Mouse (Mus musculus): ENCODE measurements around the gene Nudt15.
"Not testable (repeated sequence)": the region's sequence is repeated elsewhere in the genome, so short reads cannot be mapped to it uniquely, and the experiment has no call there.

Nudt15 gene

DNA sequence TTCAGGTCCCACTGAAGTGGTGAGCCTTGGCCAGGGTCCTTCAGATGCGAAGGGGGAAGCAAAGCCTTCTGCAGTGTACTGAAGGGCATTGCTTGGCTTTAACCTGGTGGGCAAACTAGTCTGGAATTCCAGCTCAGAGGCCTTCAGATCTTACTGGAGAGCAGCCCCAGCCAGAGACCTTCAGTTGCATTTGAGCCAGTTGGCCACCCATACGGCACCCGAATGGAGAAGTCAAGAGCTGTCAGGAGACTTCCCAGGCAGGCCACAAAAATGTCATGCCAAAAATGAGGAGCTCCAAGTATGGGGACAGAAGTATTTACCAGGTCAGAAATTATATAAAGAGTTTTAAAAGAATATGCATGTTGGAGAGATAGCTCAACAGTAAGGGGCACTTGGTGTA lies at the start of gene Nudt15:
TSS of gene Nudt15 (minus strand) at position 192 of the 400 bp plus-strand sequence.
- DNase-seq (ENCODE audit: low read depth, low spot score), result no peak

DNA sequence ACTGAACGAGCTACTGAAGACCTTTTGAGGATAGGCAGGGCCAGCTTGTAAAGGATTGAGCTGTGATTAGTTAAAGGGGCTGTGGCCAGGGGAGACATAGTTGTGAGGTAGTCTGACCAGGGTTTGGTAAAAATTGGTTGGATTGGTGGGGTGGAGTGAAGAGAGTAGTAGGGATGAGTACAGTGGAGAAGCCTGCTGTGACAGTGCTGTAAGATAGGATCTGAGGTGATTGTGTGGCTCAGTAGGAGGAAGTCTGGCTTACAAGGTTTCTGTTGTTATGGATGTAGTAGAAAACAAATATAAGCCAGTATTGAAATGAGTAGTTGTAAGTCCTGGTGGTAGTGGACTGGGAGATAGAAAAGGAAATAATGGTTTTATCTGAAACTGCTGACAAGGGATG lies 44.1 kb upstream of the Nudt15 start:
- peak; percentile 56 for DNase-seq (ENCODE audit: low read depth, low spot score)

DNA sequence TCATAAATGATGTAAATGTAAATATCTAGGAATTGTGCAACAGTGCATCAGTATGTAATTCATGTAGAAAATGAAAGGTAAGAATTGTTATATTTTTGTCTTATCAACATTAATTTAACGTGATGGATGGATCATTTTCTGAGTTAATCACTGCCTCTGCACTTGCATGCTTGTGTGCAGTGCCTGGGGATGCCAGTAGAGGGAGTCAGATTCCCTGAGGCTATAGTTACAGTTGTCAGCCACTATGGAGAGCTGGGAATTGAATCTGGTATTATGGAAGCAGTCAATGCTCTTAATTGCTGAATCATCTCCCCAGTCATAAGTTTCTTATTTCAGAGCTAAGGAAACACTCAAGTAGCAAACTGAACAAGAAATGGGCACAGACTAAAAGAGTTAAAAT lies 40.0 kb upstream of the Nudt15 start:
- DNase-seq (ENCODE audit: low read depth, low spot score), result peak; percentile 68

DNA sequence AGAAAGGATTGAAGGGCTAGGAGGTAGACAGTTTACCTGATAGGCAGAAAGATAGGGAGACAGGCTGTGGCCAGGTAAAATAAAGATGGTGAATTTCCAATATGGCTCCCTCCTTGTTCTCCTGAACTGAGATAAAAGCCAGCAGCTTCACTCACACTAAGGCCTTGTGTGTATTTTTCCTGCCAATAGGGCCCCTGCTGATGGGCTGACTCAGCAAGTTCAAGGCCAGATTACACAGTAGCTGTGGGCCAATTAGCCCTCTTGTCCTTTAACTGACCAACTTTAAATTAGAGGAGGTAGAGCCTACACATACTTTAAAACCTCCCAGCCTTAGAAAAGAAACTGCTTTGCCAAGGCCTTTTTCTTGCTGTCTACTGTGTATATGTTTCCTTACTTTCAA lies 28.3 kb upstream of the Nudt15 start:
- peak; percentile 67 for DNase-seq (ENCODE audit: low read depth, low spot score)

DNA sequence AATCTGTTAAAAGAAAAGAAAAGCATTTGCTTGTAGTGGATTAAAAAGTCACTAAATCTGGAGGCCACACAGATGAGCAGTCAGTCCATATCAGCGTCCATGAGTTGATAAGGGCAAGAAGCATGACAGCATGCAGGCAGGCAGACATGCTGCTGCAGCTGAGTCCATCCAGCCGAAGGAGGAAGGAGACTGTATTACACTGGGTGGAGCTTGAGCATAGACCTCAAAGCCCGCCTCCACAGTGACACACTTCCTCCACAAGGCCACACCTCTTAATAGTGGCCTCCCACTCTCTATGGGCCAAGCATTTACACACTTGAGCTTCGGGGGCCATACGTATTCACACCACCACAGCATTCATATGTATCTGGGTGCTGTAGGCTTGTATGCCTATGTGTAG lies 26.0 kb upstream of the Nudt15 start:
- peak; percentile 84 for DNase-seq (ENCODE audit: low read depth, low spot score)

DNA sequence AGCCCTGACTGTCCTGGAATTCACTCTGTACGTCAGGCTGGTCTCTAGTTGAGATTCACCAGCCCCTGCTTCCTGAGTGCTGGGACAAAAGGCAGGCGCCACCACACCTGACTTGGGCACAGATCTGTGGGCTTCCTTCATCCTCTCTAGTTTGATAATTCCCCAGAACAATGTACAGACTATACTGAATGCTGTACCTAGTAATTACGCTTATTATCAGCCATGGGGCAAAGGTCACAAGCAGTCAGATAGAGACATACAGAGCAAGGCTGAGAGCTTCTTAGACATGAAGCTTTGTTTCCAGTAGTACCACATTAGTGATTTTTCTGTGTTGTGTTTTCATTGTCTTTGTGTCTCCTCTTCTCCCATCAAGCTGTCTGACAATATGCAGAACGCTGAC lies 23.1 kb upstream of the Nudt15 start:
- DNase-seq (ENCODE audit: low read depth, low spot score), result no peak

DNA sequence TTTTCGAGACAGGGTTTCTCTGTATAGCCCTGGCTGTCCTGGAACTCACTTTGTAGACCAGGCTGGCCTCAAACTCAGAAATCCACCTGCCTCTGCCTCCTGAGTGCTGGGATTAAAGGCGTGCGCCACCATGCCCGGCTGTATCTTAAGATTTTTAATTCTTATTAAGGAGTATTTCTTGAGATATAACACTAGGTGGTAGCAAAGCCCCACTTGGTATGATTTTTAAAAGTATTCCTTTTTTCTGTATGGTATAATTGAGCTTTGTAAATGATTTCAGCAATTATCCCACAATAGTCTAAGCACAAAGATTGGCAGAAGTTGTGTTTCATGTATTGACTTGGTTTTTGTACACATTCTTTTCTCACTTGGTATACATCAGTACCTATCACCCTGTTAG lies 21.8 kb upstream of the Nudt15 start:
- DNase-seq (ENCODE audit: low read depth, low spot score), result not testable (repeated sequence)

DNA sequence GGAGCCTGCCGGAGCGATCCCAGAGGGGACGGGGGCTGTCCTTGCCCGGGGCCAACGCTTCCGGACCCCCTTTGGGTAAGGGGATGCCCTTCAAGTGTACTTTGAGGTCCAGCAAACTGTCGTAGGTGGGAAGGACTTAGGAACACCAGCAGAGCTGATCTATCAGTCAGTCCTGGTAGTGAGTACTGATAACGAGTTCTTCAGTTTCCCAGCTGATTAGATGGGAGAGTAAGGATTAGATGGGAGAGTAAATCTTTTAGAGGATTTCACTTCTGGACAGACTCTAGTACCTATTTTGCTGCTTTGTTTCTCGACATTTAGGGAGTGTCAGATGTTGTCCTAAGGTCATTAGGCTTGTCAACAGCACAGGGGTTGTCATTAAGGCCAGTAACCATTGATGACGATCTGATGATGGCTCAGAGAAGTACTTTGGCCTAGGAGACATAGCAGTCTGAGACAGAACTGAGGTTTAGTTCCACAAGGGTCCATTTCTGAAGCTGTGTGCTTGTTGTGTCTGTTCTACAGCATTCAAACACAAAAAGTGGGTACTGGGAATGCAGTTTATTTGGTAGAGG lies 5.2 kb upstream of the Nudt15 start:
- peak; percentile 10 for DNase-seq (ENCODE audit: low read depth, low spot score)

DNA sequence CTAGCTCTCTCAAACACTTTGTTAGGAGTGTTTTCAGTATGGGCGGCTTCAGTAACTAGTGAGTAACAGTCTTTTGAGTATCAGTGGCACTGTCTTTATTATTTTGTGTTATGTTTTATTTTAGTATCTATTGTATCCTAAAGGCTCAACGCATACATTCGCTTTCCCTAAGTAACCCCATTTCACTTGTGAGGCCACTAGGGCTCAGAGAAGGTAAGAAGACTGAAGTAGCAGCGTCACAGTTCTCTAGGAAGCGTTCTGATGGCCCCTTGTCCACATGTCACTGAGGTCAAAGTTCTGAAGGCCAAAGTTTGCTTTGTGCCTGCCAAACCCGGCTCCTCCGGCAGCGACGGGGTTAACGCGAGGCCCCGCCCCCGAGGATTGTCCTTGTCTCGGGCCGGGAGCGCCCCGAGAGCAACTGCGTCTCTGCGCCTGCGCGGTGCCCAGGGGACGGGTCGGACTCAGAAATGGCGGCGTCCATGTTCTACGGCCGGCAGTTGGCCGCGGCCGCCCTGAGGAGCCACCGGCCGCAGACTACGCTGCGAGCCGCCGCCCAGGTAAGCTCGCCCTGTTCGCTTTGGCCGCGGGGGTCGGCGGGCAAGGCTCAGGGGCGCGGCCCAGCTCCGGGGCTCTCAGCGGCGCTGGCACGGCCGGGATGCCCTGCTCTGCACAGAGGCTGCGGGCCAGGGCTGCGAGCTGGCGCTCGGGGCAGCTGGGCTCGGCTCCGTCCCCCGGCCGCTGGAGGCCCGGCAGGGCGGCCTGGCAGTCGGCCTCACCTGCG lies 4.5 kb upstream of the Nudt15 start:
- DNase-seq (ENCODE audit: low read depth, low spot score), result peak; percentile 93

DNA sequence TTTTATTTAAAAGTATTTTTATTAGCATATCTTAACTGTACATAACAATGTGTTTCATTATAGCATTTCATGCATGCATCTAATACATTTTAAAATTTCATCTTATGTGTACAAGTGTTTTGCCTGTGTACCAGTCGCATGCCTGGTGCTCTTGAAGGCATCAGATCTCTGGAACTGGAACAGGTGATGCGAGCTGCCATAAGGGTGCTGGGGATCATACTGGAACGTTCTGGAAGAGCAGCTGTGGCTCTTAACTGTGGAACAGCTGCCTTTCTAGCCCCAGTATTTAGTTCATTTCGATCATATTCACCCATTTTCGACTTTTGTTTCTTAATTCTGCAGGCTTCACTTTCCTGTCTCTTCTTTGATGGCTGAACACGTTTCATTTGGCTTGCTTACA lies 3.1 kb upstream of the Nudt15 start:
- DNase-seq (ENCODE audit: low read depth, low spot score), result no peak

DNA sequence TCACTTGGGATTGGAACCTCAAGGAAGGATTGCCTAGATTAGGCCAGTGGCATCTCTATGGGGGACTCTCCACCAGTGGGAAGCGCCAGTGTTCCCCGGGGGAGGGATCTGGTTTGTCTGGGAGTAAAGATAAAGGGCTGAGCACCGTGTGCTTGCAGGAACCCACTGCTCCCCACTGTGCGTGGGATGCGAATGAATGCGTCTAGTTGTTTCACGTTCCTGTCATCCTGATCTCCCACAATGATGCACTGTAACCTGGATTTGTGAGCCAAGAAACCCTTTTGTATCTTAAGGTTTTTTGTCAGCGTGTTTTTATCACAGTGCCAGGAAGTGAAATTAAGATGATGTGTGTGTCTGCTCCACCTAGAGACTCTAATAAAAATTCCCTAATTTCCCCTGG lies 2.7 kb upstream of the Nudt15 start:
- no peak for DNase-seq (ENCODE audit: low read depth, low spot score)

DNA sequence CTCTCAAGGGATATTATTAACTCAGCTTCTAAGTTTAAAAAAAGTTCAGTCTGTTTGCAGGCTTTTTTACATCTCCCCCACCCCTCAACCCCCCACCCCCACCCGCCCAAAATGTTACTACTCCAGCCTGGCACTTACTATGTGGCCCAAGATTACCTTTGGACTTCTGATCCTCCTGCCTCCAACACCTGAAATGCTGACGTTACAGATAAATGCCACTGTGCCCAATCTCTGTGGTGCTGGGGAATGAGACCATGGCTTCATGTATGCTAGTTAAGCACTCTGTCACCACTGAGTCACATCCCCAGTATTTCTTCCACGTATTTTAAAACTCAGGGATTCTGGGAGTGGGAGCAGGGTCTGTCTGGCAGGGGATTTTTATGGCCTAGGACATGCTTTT lies 2.2 kb upstream of the Nudt15 start:
- DNase-seq (ENCODE audit: low read depth, low spot score), result no peak

DNA sequence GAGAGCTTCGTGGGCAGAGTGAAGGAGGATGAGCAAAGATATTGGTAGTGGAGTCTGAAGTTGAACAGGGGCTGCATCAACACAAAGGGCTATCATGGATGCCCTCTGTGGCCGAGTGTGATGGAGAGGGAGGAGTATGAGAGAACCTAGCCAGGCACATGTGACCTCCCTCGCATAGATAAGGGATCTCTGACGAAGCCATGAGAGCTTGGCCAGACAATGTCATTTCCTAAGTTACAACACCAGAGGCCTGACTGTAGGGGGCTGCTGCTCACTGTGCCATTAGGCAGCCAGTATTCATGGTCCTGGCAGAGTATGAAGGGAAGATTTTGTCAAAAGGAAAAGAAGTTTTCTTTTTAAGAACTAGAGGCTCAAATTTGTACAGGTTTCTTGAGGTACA lies 1.0 kb downstream of the Nudt15 start:
- no peak for DNase-seq (ENCODE audit: low read depth, low spot score)

DNA sequence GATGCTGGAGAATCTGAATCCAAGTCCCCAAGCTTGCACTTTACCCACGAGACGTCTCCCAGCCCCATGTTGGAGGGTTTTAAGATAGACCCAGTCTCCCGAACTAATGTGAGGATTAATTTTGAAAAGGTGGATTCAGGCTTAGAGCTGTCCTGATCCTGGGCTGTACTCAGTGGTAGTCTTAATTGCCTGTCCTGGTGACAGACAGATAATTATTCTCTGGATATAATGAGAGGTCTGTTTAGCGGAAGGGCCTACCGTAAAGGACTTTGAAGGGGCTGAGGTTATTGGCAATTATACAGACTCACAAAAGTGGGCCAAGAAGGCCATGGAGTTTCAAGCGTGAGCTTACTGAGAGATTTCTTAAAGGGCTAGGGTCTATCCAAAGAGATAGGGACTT lies 4.3 kb downstream of the Nudt15 start:
- no peak for DNase-seq (ENCODE audit: low read depth, low spot score)

DNA sequence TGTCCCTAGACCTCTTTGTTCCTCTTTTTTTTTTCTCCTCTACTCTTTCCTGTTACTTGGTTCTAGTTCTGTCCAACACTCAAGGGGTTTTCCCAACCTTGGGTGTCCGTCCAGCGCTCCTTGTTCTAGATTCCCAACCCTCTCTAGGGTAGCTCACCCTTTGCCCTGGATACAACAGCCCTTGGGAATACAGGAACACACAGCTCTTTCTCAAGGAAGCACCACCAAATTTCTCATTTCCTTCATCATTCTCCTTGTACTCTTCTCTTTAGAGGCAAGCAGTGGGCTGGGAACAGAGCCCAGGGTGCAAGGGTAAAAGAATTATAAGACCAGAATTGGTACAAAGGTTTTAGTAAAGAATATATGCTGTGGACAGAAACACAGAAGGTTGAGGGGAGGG lies 12.4 kb downstream of the Nudt15 start:
- DNase-seq (ENCODE audit: low read depth, low spot score), result no peak

DNA sequence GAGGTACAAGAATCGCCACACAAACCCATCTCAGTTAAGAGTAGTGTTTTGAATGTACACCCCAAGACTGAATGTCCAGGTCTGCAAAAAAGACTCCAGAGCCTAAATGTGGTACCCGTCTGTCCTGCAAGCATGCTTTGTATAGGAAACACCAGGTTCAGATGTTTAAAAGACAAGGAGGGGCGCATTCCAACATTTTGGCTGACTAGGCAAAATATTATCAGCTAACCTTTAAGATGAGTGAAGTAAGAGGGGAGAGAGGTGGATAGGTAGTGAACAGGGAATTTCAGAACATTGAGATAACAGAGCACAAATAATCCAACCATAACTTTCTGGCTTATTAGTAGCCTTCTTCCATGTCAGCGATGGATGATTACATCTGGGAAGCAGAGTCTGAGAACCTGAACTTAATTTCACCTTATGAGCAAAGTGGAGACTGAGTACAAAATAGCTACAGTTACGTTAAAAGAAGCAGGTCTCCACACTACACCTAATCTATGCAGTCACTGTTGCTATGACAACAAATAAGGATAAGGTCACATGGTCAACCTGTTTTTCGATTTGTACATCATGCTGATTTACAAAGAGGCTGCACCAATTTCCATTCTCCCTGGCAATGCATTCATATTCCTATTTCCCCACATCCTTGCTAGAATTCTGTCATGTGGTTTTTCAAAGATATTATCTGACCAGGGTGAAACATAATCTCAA lies 14.1 kb downstream of the Nudt15 start:
- DNase-seq (ENCODE audit: low read depth, low spot score), result no peak

DNA sequence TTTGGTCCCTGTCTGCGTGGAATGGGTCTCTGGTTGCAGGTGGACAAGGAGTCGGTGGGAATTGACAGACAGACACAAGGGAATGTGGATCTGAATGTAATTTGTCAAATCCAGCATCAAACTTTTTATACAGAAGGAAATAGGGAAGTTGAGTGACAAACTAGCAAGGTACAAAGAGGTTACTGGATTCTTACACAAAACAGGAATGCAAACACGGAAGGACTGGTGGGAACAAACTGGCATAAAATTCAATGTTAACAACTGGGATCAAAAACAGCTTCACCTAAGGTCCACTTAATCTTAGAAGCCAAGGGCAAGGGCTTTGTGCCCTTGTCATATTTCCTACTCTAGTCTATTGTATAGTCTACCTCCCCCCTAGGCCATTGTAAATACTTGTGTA lies 19.4 kb downstream of the Nudt15 start:
- not testable (repeated sequence) for DNase-seq (ENCODE audit: low read depth, low spot score)

DNA sequence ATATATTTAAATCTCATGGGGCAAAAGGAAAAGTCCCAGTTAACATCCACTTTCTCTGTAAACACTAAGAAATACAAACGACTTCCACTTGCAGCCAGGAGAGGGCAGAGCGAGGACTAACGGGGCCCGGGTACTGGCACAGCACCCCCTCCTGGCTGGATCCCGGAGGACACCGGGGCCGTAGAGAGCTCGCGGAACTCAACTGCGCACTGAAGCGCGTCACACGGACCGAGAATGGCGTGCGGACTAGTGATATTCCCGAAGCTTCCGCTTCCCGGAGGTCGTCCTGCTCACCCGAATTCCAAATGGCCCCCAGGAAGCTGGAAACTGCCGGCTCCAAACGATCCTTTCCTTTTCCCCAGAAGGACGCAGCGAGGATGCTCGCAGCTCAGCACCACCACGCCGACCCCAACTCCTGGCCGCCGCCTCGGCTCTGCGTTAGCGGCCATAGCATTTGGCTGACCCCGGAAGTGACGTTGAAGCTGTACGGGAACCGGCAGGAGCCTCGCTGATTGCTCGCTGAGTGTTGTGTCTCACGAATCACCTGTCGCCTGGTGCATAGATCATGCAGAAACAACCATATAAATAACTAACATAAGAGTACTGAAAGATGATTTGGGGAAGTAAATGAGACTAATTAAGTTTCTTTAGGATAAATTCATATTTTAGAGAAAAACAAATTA lies 23.1 kb downstream of the Nudt15 start, which contains the start of gene Sucla2:
TSS of gene Sucla2 (plus strand) at position 554 of the 683 bp plus-strand sequence.
- peak; percentile 94 for DNase-seq (ENCODE audit: low read depth, low spot score)

DNA sequence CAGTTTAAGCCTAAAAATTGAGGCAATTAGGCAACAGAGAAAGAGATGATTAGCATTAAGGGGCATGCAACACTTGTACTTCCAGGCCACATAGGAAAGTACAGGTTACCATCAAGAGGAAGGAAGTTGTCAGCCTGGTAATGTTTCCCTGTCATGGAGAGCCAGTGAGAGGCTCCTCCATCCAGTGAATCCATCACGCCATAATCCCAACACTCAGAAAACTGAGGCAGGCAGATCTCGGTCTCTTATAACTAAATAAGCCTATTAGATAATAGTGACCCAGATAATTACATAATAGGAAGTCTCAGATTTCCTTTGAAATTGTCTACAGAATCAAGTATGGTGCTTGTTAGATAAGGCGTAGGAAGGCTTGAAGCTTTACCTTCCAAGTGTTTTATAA lies 23.9 kb downstream of the Nudt15 start:
- DNase-seq (ENCODE audit: low read depth, low spot score), result no peak

DNA sequence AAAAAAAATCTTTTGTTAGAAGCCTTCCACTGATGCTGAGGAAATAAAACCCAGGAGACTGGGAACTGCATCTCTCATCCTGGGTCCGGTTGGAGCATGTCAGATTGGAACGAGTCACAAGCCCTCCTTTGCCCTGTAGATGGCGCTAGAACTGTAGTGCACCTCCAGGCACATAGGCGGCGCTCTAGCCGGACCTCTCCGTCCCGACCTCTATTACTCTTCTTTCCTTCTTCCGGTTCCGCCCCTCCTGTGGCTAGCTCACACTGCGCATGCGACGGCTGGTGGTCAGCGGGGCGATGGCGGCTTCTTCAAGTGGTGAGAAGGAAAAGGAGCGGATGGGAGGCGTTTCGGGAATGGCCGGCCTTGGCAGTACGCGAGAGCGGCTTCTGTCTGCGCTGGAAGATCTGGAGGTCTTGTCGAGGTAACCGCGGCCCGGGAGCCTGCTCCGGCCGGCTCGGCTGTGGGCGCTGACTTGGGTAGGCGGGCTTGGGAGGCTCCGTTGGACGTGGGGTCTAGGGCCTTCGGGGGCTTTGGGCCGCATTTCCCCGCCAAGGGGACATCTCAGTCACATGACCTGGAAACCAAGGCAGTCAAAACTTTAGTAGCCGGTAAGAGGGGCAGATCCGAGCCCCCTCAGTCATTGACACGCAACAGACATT lies 38.1 kb downstream of the Nudt15 start, which contains the start of gene Med4:
TSS of gene Med4 (plus strand) at position 261 of the 659 bp plus-strand sequence.
- DNase-seq (ENCODE audit: low read depth, low spot score), result peak; percentile 96

DNA sequence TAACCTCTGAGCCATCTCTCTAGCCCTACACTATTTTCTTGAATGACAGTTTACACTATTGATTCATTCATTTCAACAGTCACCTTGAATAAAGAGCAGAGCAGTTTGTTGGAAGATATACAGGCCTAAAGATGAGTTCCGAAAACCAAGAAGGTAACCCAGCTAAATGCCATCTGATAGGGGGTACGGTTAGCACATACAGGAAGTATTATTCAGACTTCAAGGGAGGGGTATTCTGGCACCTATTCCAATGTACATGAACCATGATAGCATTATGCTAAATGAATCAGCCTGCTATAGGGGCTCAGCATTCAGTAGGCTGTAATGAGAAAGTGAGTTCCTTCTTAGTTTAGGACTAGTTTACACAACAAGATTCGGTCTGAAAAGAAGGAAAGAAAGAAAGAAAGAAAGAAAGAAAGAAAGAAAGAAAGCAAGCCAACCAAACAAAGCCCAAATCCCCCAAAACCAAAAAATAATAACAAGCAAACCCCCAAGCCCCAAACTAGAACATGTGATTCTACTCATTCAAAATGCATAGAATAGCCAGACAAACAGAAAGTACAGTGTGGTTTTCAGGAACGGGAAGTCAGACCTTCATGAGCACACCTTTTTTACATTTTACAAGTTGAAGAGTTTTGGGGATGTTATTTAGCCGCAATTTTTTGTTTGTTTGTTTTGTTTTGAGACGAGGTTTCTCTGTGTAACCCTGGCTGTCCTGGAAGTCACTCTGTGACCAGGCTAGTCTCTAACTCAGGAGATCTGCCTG lies 39.2 kb downstream of the Nudt15 start:
- DNase-seq (ENCODE audit: low read depth, low spot score), result no peak

Measured in R1 (cell line).